Mouse (Mus musculus) thymus, postnatal 4 days (tissue): ENCODE measurements around the gene 2410137M14Rik.
"Not testable (repeated sequence)": the region's sequence is repeated elsewhere in the genome, so short reads cannot be mapped to it uniquely, and the experiment has no call there.

Source experiments
- DNase-seq: peaks from one replicate; pipeline ENCODE4 v3.0.0; 2021

Gene 2410137M14Rik

DNA sequence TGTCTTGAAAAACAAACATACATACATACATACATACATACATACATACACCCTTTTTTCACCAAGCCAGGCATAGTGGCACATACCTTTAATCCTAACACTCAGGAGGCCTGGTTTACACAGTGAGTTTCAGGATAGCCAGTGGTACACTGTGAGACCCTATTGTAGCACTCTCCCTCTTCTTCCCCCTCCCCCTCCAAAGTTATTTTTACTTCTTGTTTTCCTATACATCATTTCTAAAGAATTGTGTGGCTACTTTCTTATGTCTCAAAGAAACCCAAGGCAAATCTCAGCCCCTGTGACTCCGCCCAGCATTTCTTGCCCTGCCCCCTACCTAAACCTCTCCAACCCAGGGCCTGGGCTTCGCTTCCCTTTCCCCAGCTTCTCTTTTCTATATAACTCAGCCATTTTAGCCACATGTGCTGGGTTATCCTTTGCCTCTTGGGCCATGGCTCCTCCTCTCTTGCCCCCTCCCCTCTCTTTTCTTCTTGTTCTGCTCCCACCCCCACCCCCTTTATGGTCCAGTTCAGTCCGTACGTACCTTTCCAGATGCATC is 12.8 kb upstream of the 2410137M14Rik start:
- DNase-seq, result no peak

GRCm38 (mm10) chr17:36992336-36993104 is 11.5 kb upstream of the 2410137M14Rik start:
- DNase-seq, result no peak

- not testable (repeated sequence) for DNase-seq
These were observed 9.6 kb upstream of the 2410137M14Rik start for GRCm38 (mm10) chr17:36990630-36991029.

- no peak for DNase-seq
These were observed 8.4 kb upstream of the 2410137M14Rik start, which contains the start of gene H2-M5 for GRCm38 (mm10) chr17:36989437-36989836. TSS of gene H2-M5 (minus strand) at chr17:36989537.

DNA sequence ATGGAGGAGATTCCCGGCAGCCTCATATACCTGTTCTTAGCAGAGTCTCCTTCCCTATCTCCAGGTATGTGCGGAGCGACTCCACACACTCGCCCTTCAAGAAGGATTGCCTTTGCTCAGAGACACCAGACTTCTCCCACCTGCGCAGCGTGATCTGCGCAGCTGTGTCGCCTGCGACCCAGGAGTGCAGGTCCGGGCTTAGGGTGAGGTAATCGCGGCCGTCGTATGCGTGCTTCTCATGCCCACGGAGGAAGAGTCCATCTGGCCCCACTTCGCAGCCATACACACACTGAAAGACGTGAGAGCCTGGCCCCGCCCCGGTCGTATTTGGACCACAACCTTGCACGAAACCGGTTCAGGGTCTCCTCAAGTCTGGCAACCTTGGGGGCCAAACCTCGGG is 7.4 kb upstream of the 2410137M14Rik start:
- DNase-seq, result peak; percentile 17

DNA sequence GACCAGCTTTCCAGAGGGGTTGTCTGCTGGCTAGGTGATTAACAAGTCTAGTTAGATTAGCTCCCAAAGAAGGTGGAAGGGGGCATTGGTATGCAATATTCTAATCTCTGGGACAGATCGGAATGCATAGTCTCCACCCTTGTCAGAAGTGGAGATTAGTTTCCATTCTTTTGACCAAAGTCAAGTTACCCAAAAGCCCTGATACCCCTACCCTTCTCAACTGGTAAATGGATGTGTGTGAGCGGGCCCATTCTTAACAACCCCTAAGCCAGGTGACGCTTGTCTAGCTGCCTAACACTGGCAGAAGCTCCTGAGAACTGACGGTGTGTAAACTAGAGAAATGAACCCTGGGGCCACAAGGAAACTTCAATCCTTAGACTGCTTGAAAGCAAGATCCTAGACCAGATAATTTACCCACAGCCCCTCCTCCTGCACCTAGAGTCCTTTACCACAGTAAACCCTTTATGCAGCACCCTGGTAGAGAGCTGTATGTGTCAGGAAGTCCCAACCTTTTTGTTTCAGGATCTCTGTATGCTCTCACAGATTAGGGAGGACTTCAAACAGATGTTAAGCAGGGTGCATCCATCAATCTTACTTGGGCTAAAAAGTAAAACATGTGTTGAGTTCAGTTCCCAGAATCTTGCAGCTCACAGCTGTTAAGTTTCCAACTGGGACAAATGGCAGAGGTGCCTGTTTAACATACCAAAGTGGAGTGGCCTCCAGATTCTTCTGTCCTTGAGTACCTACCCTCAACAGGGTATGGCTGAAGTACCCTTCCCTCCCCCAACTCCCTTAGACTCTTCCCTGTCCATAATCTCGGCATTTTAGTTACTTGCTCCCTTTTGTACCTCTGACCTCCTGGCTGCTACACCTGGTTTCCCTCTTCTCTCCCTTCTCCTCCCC is 1.5 kb upstream of the 2410137M14Rik start:
- no peak for DNase-seq

GRCm38 (mm10) chr17:36981845-36982244 is 808 bp upstream of the 2410137M14Rik start:
- DNase-seq, result no peak

GRCm38 (mm10) chr17:36973271-36973787 is 7.7 kb downstream of the 2410137M14Rik start:
- no peak for DNase-seq

DNA sequence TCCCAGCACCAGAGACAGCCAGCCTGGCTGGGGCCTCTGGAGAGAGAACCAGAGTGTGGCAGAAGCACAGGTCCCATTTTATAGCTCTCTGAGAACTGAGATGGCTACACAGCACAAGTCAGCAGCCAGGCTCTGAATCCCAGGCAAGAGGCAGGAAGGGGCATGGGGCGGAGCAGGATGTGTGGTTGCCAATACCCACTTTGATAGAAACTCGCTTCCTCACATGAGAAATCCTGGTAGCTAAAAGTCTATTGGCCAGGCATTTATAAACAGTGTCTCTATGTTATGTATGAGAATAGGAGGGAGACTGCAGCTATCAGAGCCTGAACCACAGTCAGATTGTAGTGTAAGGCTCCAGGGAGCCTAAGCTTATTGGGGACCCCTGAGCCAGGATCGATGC is 8.2 kb downstream of the 2410137M14Rik start:
- DNase-seq, result peak; percentile 42

DNA sequence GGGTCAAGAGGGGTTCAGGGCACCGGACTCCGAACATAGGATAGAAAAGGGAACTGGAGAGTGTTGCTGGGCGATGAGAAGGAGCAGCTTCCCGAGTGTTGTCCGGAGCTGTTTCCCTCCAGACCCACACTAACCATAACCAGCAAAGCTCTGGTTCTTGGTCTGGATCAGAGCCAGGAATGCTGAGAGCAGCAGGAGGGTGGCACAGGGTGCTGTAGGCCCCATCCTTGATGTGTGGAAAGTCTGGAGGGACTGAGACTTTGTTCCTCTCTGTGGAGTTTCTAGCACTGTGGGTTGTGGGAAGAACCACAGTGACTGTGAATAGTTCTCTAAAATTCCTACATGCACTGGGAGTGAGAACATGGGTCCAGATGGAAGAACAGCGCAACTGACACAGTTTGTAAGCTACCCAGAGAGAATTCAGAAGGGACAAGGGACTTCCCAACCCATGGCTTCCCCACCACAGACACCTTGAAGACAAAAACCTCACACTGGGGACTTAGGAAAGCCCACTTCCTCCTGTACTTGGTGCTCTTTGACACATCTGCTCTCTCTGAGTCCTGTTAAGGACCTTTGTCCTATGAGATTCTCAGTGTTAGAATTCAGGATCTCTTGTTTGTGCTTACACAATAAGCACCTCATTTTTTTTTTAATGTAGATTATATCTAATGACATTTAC is 9.7 kb downstream of the 2410137M14Rik start:
- no peak for DNase-seq

GRCm38 (mm10) chr17:36970316-36970890 is 10.6 kb downstream of the 2410137M14Rik start:
- DNase-seq, result no peak

DNA sequence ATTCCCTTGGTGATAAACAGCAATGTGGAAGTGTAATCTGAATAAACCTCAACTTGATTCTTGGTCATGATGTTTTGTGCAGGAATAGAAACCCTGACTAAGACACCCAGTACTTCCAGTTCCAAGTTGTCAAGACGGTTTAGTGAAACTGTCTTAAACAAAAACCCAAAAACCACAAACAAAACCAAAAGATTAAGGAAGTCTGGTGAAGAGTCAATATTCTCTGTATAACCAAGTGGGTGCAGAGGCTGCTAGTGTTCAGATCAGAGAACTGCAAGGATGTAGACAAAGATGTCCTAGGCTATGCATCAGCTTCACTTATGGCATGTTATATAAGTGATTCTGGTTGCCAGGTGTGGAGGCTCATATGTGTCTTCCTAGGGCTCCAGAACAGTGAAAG is 14.2 kb downstream of the 2410137M14Rik start:
- no peak for DNase-seq

- DNase-seq, result no peak
These were observed 19.9 kb downstream of the 2410137M14Rik start for GRCm38 (mm10) chr17:36961125-36961524.

- peak; percentile 27 for DNase-seq
These were observed 22.2 kb downstream of the 2410137M14Rik start for GRCm38 (mm10) chr17:36958884-36959283.

GRCm38 (mm10) chr17:36957999-36958743 is 22.9 kb downstream of the 2410137M14Rik start, which contains the start of the genes Znrd1 and Znrd1as:
TSS of gene Znrd1 (minus strand) at chr17:36958559.
TSS of gene Znrd1as (plus strand) at chr17:36958592.
- peak; percentile 86 for DNase-seq

GRCm38 (mm10) chr17:36953062-36953461 is 28.0 kb downstream of the 2410137M14Rik start:
- no peak for DNase-seq

DNA sequence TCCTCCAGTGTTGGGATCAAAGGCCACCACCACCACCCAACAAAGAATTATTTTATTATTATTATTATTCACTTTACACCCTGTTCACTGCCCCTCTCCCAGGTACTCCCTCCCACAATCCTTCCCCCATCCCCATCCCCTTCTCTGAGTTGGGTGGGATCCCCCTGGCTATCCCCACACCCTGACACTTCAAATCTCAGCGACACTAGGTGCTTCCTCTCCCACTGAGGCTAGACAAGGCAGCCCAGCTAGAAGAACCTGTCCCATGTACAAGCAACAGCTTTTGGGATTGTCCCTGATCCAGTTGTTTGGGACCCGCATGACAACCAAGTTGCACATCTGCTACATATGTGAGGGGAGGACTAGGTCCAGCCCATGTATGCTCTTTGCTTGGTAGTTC is 28.4 kb downstream of the 2410137M14Rik start:
- no peak for DNase-seq

DNA sequence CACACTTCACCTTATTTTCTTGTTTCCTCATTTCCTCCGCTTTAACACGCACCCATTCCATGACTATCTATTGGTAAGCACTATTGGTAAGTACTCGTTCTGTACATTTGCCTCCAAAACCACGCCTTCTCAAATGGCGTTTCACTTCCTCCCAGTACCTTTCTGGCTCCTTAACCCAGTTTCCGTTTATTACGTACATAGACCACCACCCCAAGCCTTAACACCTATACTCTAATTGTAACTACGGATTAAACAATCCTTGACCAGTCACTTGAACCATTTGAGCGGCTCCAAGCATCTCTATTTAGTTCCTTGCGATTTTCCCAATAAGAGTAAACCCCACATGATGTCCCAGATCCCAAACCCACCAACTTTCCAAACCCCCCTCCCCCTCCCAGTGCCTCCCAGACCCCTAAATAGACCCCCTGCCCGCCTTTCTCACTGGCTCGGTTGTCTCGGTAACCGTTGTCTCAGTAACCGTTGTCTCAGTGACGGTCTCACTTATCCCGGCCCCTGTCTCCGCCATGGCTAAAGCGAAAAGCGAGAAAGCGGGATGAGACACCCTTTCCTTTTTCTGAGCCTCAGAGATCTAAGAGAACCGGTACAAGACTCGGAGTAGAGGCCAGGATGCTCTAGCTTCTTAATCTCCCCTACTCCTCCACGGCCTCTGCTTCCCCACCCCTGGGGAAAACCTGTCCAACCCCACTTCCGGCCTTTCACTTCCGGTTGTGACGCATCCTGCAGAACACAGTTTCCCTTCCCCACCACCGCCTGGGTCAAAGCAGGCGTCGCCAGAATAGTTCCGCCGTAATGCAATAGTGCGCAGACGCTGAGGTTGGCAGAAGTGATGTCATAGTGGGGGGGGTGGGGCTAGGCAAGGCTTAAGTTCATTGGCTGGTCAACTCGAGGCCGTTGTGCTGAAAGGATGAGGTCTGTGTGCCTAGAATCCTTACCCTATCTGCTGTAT is 29.8 kb downstream of the 2410137M14Rik start, which contains the start of gene Ppp1r11:
TSS of gene Ppp1r11 (minus strand) at position 761 of the 967 bp plus-strand sequence.
- peak; percentile 91 for DNase-seq

DNA sequence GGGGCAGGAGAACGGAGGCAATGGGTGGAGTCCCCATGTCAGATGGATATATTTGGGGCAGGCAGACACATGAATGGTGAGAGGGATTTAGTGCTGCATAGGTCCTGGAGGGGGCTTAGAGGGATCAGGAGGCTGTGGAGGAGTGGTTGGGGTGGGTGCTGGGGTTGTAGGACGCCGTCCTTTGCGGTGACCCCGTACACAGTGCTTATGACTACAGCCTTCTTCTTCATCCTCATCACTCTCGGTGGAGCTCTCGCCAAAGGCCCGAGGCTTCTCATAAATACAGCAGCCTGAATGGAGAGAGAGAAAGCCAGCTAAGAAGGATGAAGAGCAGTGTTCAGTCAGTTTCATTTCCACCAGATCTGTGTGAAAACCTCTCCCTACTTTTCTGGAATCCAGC is 31.8 kb downstream of the 2410137M14Rik start:
- no peak for DNase-seq

DNA sequence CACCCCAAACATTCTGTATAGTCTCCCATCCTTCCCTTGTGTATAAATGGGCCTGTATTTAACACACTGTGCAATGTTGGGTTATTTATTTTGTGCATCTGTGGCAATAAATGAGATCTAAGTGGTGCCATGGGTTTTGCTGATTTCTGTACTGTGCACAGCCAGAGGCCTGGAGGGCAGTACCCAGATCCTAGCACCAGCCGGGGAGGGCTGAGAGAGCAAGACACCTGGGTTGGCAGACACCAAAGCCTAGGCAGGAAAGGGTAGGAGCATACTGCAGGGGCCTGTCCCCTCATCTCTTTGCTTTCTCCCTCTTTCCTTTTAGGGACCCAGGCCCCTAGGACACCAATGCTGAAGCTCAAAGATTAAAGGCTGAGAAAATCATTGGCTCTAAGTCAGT is 32.8 kb downstream of the 2410137M14Rik start:
- no peak for DNase-seq
